8 mouse cellular contexts compared by ENCODE assay signal in the genomic region with DNA sequence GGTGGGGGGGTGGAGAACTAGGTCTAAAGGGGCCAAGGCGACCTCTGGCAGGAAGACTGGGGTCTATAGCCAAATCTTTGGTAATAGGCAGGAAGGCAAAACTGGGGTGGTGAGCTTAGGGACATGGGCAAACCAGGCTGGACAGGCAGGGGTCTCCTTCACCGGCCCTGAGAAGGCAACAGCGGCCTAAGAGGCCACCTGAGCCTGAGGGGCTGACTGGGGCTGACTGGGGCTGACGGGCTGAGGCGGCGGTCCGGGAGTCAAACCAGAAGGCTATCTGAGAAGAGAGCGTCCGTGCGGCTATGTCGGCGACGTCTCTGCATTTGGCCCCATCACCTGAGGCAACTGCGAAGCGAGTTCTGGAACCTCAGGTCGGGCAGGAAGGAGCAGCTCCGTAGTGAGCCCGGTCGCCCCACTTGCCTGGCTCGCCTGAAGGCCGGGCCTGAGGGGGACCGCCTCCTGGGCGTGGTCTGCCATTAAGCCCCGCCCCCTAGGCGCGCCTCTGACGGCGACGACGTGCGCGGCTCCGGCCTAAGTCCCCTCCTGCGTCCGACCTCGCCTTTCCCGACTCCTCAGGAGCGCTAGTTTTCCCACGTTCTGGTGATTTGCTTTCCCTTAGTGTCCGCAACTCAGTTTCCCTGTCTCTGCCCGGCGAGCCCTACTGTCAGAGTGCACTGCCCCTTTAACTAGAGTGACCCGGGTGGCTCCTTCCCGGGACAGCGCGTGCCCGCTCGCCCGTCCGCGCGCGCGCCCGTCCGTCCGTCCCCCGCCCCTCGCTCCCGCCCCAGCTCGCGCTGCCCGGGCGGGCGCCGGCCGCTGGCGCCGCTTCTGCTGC. TPM values are rescaled to one million over a fixed set of nuclear protein-coding genes. Genes with fewer than 3 reads are reported as not detected.
DNase-seq lines count a peak whose midpoint lies in the region; ATAC-seq lines count a peak whose summit lies in the region.

TSS of gene Inca1 (minus strand) at position 434 of the 835 bp plus-strand sequence.
TSS of gene Kif1c (plus strand) at position 827 of the 835 bp plus-strand sequence.

- peak within 1 kb of the TSS; percentile 69 for H3K4me2 ChIP-seq in embryonic facial prominence, embryonic 14.5 days (ENCODE audit: low read depth, low read length)
- peak within 1 kb of the TSS; percentile 86 for H3K4me2 ChIP-seq in limb, embryonic 15.5 days

- peaks cover 19% of the 10 kb centered on the region for H3K4me1 ChIP-seq in embryonic facial prominence, embryonic 14.5 days (ENCODE audit: control insufficient read depth, insufficient read depth, low read length)
- H3K4me1 ChIP-seq in limb, embryonic 15.5 days: peaks cover 29% of the 10 kb centered on the region

- H3K36me3 ChIP-seq in embryonic facial prominence, embryonic 14.5 days (ENCODE audit: control insufficient read depth, insufficient read depth, low read length): peaks cover 20% of the 10 kb centered on the region
- H3K36me3 ChIP-seq in limb, embryonic 15.5 days: peaks cover 19% of the 10 kb centered on the region

- peak within 1 kb of the TSS; percentile 93 for H3K9ac ChIP-seq in embryonic facial prominence, embryonic 14.5 days (ENCODE audit: low read depth, low read length)
- peak within 1 kb of the TSS; percentile 93 for H3K9ac ChIP-seq in limb, embryonic 15.5 days

- no peaks in the 10 kb centered on the region for H3K9me3 ChIP-seq in embryonic facial prominence, embryonic 14.5 days (ENCODE audit: control insufficient read depth, low read length)
- no peaks in the 10 kb centered on the region for H3K9me3 ChIP-seq in limb, embryonic 15.5 days

- peak; percentile 85 for DNase-seq in 3T3-L1 (ENCODE audit: low read depth, low spot score)
- peak; percentile 90 to 93 for DNase-seq in adrenal gland, postnatal 4 days (ENCODE audit: low spot score in 2 of 2)
- peak; percentile 94 for DNase-seq in embryonic facial prominence, embryonic 14.5 days (ENCODE audit: low spot score)
- peak; percentile 95 for DNase-seq in heart, adult 8-10 months (ENCODE audit: low spot score)
- peak; percentile 96 for DNase-seq in kidney, adult 9 months
- DNase-seq in monocyte, adult 2 months (ENCODE audit: low read depth in 1 of 2, low spot score in 2 of 2): peak; percentile 75 to 92
- DNase-seq in spleen, postnatal 36 days (ENCODE audit: low spot score in 2 of 2): peak; percentile 92 to 93

- H3K27me3 ChIP-seq in embryonic facial prominence, embryonic 14.5 days (replicated peaks; ENCODE audit: control insufficient read depth, insufficient read depth, low read length): no peaks in the 10 kb centered on the region
- H3K27me3 ChIP-seq in limb, embryonic 15.5 days: no peaks in the 10 kb centered on the region

- peak within 1 kb of the TSS; percentile 93 for H3K27ac ChIP-seq in embryonic facial prominence, embryonic 14.5 days (replicated peaks; ENCODE audit: low read depth, low read length)
- H3K27ac ChIP-seq in limb, embryonic 15.5 days: peak within 1 kb of the TSS; percentile 97

- ATAC-seq in embryonic facial prominence, embryonic 14.5 days (ENCODE audit: low read depth): peak; percentile 95
- peak; percentile 91 for ATAC-seq in limb, embryonic 15.5 days (ENCODE audit: insufficient number of reproducible peaks, low FRiP score, low TSS enrichment, low read depth)

- 3% methylated on average over 30 of the region's 69 CpGs for WGBS in embryonic facial prominence, embryonic 14.5 days
- under 1% methylated on average over 67 of the region's 69 CpGs for WGBS in limb, embryonic 15.5 days

- H3K4me3 ChIP-seq in embryonic facial prominence, embryonic 14.5 days (ENCODE audit: low read depth, low read length): peak within 1 kb of the TSS; percentile 83
- H3K4me3 ChIP-seq in limb, embryonic 15.5 days: peak within 1 kb of the TSS; percentile 92

RNA-seq across cellular contexts. Expression of gene Inca1, which starts in this region (rescaled TPM):
- total RNA-seq in adrenal gland, postnatal 4 days (2021): 10 to 100 TPM in 1 of 2 experiments, 1 to 10 TPM in 1; 7.0 to 10.2 TPM
- 1.1 TPM in 2 replicates for polyA plus RNA-seq in embryonic facial prominence, embryonic 14.5 days (2014; fragmentation: Nextera tagmentation; extraction: Ambion mirVana)
- 1 to 10 TPM; 5.1 to 6.7 (median 5.6) TPM for total RNA-seq in heart, adult 8-10 months (2022)
- polyA plus RNA-seq in limb, embryonic 15.5 days (2015; fragmentation: Nextera tagmentation; extraction: Ambion mirVana): 0.91 and 2.1 TPM in 2 replicates

RNA-seq across cellular contexts. Expression of gene Kif1c, which starts in this region (rescaled TPM):
- total RNA-seq in adrenal gland, postnatal 4 days (2021): 100 to 1,000 TPM; 135 to 149 TPM
- polyA plus RNA-seq in embryonic facial prominence, embryonic 14.5 days (2014; fragmentation: Nextera tagmentation; extraction: Ambion mirVana): 14.4 and 14.8 TPM in 2 replicates
- 100 to 1,000 TPM; 456 to 555 (median 507) TPM for total RNA-seq in heart, adult 8-10 months (2022)
- 4.3 and 5.3 TPM in 2 replicates for polyA plus RNA-seq in limb, embryonic 15.5 days (2015; fragmentation: Nextera tagmentation; extraction: Ambion mirVana)

Comparison
In these comparisons a context has a peak if more than half of its experiments do, and no peak if none do; other contexts are left out.
1. Peak in every context shown above with its lines: DNase-seq, ATAC-seq, H3K4me3 ChIP-seq and H3K27ac ChIP-seq.